Mouse (Mus musculus) liver, postnatal 0 days (tissue): ENCODE data around the gene Farsb. TPM values are rescaled to one million over a fixed set of nuclear protein-coding genes. Genes with fewer than 3 reads are reported as not detected.

ENCODE experiments used
- ATAC-seq: fragments of 200-750 bp; cut with Nextera tagmentation; 2 replicates; pipeline ENCODE4 v1.8.0; 2017; ENCODE audit warnings: mild to moderate bottlenecking, moderate library complexity
- DNase-seq: peaks from one replicate; pipeline ENCODE4 v3.0.0-alpha.2; 2016
- H3K27ac ChIP-seq: fragments of 300-500 bp; sonication (generic); 2 replicates; pipeline ENCODE4 v1.5.1; 2014; ENCODE audit warnings: antibody characterized with exemption, moderate library complexity, mild to moderate bottlenecking, low read depth
- H3K27me3 ChIP-seq: fragments of 300-500 bp; sonication (generic); 2 replicates; pipeline ENCODE4 v1.6.1; 2014; ENCODE audit warnings: low read length, control low read depth, mixed read lengths; ENCODE audit not compliant: insufficient read depth
- H3K36me3 ChIP-seq: fragments of 300-500 bp; sonication (generic); replicated peaks from 2 replicates; pipeline ENCODE4 v1.6.1; 2014; ENCODE audit warnings: mild to moderate bottlenecking, control low read depth, low read length, moderate library complexity, mixed read lengths; ENCODE audit not compliant: insufficient read depth
- H3K4me1 ChIP-seq: fragments of 300-500 bp; sonication (generic); 2 replicates; pipeline ENCODE4 v1.6.1; 2014; ENCODE audit warnings: antibody characterized with exemption, mild to moderate bottlenecking, control low read depth; ENCODE audit not compliant: insufficient read depth
- H3K4me2 ChIP-seq: fragments of 300-500 bp; sonication (generic); 2 replicates; pipeline ENCODE4 v1.6.1; 2014; ENCODE audit warnings: low read depth, mild to moderate bottlenecking, low read length, moderate library complexity, mixed read lengths
- H3K4me3 ChIP-seq: fragments of 300-500 bp; sonication (generic); 2 replicates; pipeline ENCODE4 v1.5.1; 2014; ENCODE audit warnings: low read depth, low read length
- H3K9ac ChIP-seq: fragments of 300-500 bp; sonication (generic); replicated peaks from 2 replicates; pipeline ENCODE4 v1.6.1; 2014; ENCODE audit warnings: mild to moderate bottlenecking, moderate library complexity
- H3K9me3 ChIP-seq: fragments of 300-500 bp; sonication (generic); 2 replicates; pipeline ENCODE4 v1.6.1; 2016; ENCODE audit warnings: mild to moderate bottlenecking, control low read depth, low read length, mixed read lengths
- CTCF ChIP-seq: sonication (generic); IDR thresholded peaks from 2 replicates; pipeline ENCODE4 v1.5.1; 2016; ENCODE audit warnings: antibody characterized with exemption, low read depth
- EP300 ChIP-seq: IDR thresholded peaks from 2 replicates; pipeline ENCODE4 v1.6.1; 2016; ENCODE audit warnings: antibody characterized with exemption, low read depth, mild to moderate bottlenecking
- WGBS: fragments of 180-500 bp; shearing (Covaris S2); extraction: QIAGEN DNeasy Blood & Tissue Kit; methylation state at CpG from one replicate; pipeline ENCODE4 v1.1.7; 2014; ENCODE audit not compliant: insufficient replicate concordance; 5-methylcytosine and 5-hydroxymethylcytosine counted together
- polyA plus RNA-seq: library from polyadenylated mRNA; unstranded; fragments of >200 nt; fragmentation: Nextera tagmentation; extraction: Ambion mirVana; gene quantifications from 2 replicates; pipeline ENCODE4 v1.2.1, GENCODE M21; 2015

Farsb gene
- polyA plus RNA-seq, 1 experiment from 2014 or later = 41.5 TPM

DNA sequence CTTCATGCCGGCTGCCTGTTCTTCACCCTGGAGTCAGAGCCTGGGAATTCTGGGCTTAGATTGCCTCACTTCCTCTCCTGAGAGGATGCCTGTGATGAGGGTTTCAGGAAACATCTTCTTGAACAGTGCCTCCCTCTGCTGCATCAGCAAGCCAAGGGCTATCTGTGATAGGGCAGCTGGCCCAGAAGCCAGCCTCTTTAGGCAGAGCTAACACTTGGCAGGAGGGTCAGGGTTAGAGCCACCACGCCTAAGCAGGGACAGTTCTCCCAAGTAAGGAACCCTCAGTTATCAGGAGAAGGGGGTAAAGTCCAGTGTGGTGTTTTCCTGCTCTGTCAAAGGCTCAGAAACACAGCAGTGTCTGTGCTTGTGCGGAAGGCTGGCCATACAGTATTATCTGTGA is 88.9 kb downstream of the Farsb start:
- Histone ChIP-seq H3K4me2 (no peak overlapping the region), H3K4me3 (no peak overlapping the region), H3K36me3 (no peaks in the 10 kb centered on the region), H3K9ac (no peak overlapping the region), H3K4me1 (no peaks in the 10 kb centered on the region), H3K27ac (no peak overlapping the region), H3K27me3 (no peaks in the 10 kb centered on the region), H3K9me3 (no peaks in the 10 kb centered on the region)
- no peak for ATAC-seq
- no peak for DNase-seq
- WGBS = 38% methylated on average over 3 of the region's 3 CpGs
- no peak for TF ChIP-seq EP300
- no peak for TF ChIP-seq CTCF

DNA sequence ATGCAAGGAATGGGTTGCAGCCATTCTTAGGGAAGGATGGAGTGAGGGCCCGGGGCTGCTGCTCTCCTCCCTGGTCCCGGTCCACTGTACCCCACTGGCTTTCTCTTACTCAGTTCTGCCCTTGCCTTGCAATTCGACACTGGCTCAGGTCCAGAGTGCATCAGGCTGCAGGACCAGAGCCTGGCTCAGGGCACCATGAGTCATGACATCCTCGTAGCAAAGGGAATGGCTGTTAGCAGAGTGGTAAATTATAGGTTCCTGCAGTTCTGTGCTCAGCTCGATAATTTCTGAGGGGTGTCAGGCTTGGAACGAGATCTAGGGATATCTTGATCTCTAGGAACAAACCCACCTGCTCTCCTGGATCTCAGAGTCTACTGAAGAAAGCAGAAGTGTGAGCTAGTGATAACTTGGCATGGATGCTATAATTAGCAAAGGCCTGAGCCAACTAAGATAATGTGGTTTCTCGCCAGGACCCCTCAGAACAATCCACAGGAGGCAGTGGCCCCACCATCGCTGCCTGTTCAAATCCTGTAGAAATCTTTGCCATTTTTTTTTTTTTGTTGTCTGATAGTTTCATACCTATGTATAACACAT is 92.3 kb downstream of the Farsb start:
- Histone ChIP-seq H3K27me3 (no peaks in the 10 kb centered on the region), H3K9me3 (no peaks in the 10 kb centered on the region), H3K4me3 (no peak overlapping the region), H3K4me1 (no peaks in the 10 kb centered on the region), H3K4me2 (no peak overlapping the region), H3K9ac (no peak overlapping the region), H3K36me3 (no peaks in the 10 kb centered on the region), H3K27ac (no peak overlapping the region)
- no peak for TF ChIP-seq CTCF
- no peak for TF ChIP-seq EP300
- DNase-seq (no peak), ATAC-seq (no peak)
- 39% methylated on average over 8 of the region's 8 CpGs for WGBS

DNA sequence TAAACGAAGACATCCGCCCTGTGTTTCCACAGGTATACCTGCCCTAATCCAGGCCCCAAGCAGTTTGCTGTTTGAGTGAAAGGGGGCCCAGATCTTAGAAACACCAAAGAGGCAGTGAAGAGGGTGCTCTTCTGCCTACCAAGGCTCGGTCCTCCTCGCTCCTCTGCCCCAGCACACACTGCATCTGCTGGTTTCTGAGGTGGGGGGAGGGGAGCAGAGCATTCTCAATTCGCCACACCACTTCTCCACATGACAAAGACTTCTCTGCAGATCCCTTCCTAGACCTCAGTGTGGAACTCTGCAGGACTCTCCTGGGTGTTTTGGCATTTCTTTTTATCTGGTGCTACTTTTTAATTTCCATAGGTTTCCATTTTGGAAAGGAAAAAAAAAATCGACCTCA is 93.0 kb downstream of the Farsb start:
- no peak for ATAC-seq

DNA sequence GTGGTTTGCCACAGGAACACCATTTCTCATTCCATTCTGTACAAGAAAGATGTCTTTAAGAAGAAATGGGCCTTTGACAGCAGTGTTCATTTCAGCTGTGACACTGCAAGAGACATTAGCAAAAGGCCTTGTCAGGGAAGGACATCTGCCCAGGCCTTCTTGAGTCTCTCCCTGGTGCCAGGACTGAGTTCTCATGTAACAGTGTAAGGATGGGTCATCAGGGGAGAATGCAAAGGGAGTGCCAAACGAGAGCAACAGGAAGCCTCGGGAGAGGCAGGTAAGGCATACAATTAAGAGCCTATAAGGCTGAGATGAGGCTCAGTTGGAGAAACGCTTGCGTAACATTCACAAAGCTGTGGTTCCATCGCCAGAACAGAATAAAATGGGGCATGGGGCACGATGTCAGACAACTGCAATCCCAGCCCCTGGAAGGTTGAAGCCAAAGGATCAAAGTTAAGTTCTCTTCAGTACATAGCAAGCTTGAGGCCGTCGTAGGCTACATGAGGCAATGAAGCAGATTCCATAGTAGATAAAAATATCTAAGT is 93.4 kb downstream of the Farsb start:
- Histone ChIP-seq H3K4me1 (no peaks in the 10 kb centered on the region), H3K27me3 (no peaks in the 10 kb centered on the region), H3K36me3 (no peaks in the 10 kb centered on the region), H3K4me2 (no peak overlapping the region), H3K27ac (no peak overlapping the region), H3K4me3 (no peak overlapping the region), H3K9me3 (no peaks in the 10 kb centered on the region), H3K9ac (no peak overlapping the region)
- no peak for DNase-seq
- WGBS = 62% methylated on average over 8 of the region's 8 CpGs
- TF ChIP-seq EP300 = no peak
- no peak for TF ChIP-seq CTCF
- ATAC-seq = no peak

More for the DNA sequence above, 93.0 kb downstream of the Farsb start:
- Histone ChIP-seq H3K9me3 (no peaks in the 10 kb centered on the region), H3K4me3 (no peak overlapping the region), H3K4me1 (no peaks in the 10 kb centered on the region), H3K4me2 (no peak overlapping the region), H3K27ac (no peak overlapping the region), H3K9ac (no peak overlapping the region), H3K36me3 (no peaks in the 10 kb centered on the region), H3K27me3 (no peaks in the 10 kb centered on the region)
- WGBS = 50% methylated on average over 6 of the region's 6 CpGs
- TF ChIP-seq EP300 (no peak), CTCF (no peak)
- no peak for DNase-seq

DNA sequence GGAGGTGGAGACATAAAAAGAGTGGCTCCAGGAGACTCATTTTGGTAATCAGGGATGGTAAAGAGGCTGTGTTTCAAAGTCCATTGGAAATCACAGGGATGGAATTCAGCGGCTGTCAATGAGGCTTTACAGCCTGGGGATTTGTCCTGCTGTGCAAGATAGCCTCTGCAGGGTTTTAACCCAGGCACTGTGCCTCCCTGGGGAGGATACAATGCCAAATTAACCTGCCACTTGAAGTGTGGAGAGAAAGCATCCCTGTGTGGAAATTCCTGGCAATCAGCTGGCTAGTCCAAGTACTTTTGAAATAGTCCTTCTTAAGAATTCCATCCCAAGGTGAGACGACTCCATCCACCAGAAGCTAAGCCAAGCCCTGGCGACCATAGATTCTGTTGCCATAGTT is 99.8 kb downstream of the Farsb start:
- no peak overlapping the region for H3K27ac ChIP-seq
- no peaks in the 10 kb centered on the region for H3K9me3 ChIP-seq
- no peaks in the 10 kb centered on the region for H3K27me3 ChIP-seq
- DNase-seq (no peak), ATAC-seq (no peak)
- no peak overlapping the region for H3K4me2 ChIP-seq
- no peaks in the 10 kb centered on the region for H3K36me3 ChIP-seq
- no peak overlapping the region for H3K9ac ChIP-seq
- 40% methylated on average over 3 of the region's 3 CpGs for WGBS
- H3K4me1 ChIP-seq = no peaks in the 10 kb centered on the region
- H3K4me3 ChIP-seq = no peak overlapping the region
- no peak for TF ChIP-seq EP300
- TF ChIP-seq CTCF = no peak

DNA sequence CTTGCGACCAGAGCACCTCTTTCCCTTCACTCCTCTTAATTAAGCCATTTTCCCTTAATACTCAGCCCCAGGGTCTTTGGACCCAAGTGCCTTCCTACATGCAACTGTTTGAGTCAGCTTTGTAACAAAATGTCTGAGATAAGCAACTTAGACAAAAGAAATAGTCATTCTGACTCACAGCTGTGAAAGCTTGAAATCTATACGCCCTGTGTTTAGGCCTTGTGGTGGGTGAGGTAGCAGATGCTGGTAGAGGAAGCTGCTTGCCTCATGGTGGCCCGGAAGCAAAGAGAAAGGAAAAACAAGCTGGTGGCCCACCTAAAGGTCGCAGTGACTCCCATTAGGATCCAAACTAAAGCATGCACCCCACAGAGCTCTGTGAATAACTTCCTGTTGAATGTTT is 100.8 kb downstream of the Farsb start:
- TF ChIP-seq CTCF (no peak), EP300 (no peak)
- no peaks in the 10 kb centered on the region for H3K36me3 ChIP-seq
- 46% methylated on average over 4 of the region's 4 CpGs for WGBS
- no peaks in the 10 kb centered on the region for H3K27me3 ChIP-seq
- H3K4me2 ChIP-seq = no peak overlapping the region
- H3K4me3 ChIP-seq = no peak overlapping the region
- DNase-seq = no peak
- no peak overlapping the region for H3K9ac ChIP-seq
- no peak overlapping the region for H3K27ac ChIP-seq
- no peak for ATAC-seq
- H3K4me1 ChIP-seq = no peaks in the 10 kb centered on the region
- H3K9me3 ChIP-seq = no peaks in the 10 kb centered on the region

DNA sequence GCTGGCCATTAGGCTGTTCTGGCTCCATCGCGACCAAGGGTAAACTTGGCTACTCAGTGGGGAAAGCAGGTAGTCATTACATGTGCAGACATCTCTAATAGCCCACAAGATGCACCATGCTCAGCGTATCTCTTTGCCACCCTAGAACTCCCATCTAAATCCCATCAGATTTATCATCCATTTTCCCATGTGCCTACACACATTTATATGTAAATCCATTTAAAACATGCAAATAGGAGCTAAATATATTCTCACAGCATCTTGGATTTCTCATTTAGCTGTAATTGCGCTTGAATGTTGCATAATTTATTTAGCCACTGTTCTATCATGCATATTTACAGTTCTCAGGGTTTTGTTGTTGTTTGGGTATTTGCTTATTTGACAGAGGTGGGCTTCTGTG is 107.7 kb downstream of the Farsb start:
- Histone ChIP-seq H3K36me3 (no peaks in the 10 kb centered on the region), H3K9me3 (no peaks in the 10 kb centered on the region), H3K4me1 (no peaks in the 10 kb centered on the region), H3K4me3 (no peak overlapping the region), H3K9ac (no peak overlapping the region), H3K27me3 (no peaks in the 10 kb centered on the region), H3K4me2 (no peak overlapping the region), H3K27ac (no peak overlapping the region)
- ATAC-seq (no peak), DNase-seq (no peak)
- 88% methylated on average over 4 of the region's 4 CpGs for WGBS
- no peak for TF ChIP-seq CTCF
- TF ChIP-seq EP300 = no peak
